Mouse (Mus musculus) G1E (cell line): ENCODE data around the gene Car4. TPM values are rescaled to one million over a fixed set of nuclear protein-coding genes. Genes with fewer than 3 reads are reported as not detected.

ENCODE experiments used
- ATAC-seq: 2 replicates; pipeline ENCODE4 v1.8.0; 2016; ENCODE audit warnings: mild to moderate bottlenecking; ENCODE audit not compliant: insufficient number of reproducible peaks, poor library complexity, low FRiP score, severe bottlenecking; ENCODE audit errors: extremely low read depth
- DNase-seq: peaks from one replicate; pipeline ENCODE4 v3.0.0; 2012; ENCODE audit warnings: low spot score
- H3K27me3 ChIP-seq: 2 replicates; pipeline ENCODE4 v1.6.1; 2012; ENCODE audit warnings: mild to moderate bottlenecking, low read length, inconsistent platforms; ENCODE audit not compliant: insufficient read depth
- H3K36me3 ChIP-seq: replicated peaks from 2 replicates; pipeline ENCODE3; 2012; ENCODE audit warnings: mild to moderate bottlenecking, inconsistent platforms
- H3K4me1 ChIP-seq: 2 replicates; pipeline ENCODE4 v1.6.1; 2012; ENCODE audit warnings: low read depth, low read length, inconsistent platforms, mixed read lengths; ENCODE audit not compliant: insufficient read depth
- H3K4me3 ChIP-seq: 2 replicates; pipeline ENCODE4 v1.5.1; 2012; ENCODE audit warnings: low read depth, mild to moderate bottlenecking, inconsistent platforms, low read length, moderate library complexity, mixed read lengths
- H3K9me3 ChIP-seq: replicated peaks from 2 replicates; pipeline ENCODE4 v1.6.1; 2012; ENCODE audit warnings: inconsistent platforms
- CTCF ChIP-seq: IDR thresholded peaks from 2 replicates; pipeline ENCODE4 v1.5.1; 2012; ENCODE audit warnings: low read depth, low read length, inconsistent platforms, mixed read lengths
- GATA1 ChIP-seq: IDR thresholded peaks from 2 replicates; pipeline ENCODE4 v1.6.1; 2012; ENCODE audit warnings: borderline replicate concordance, low read length, inconsistent platforms, mixed read lengths
- GATA2 ChIP-seq: IDR thresholded peaks from 2 replicates; pipeline ENCODE4 v1.6.1; 2012; ENCODE audit warnings: low read depth, low read length, inconsistent platforms, borderline replicate concordance
- POLR2AphosphoS5 ChIP-seq: IDR thresholded peaks from 2 replicates; pipeline ENCODE4 v1.6.1; 2012; ENCODE audit warnings: low read depth, low read length, inconsistent platforms; ENCODE audit not compliant: insufficient replicate concordance
- TAL1 ChIP-seq: conservative IDR thresholded peaks from 2 replicates; pipeline ENCODE4 v1.6.1; 2012; ENCODE audit warnings: low read depth, low read length, inconsistent platforms, mixed read lengths
- polyA plus RNA-seq: library from polyadenylated mRNA; stranded (reverse); fragments of >175 nt; gene quantifications from 2 replicates; pipeline ENCODE4 v1.2.3, GENCODE M21; 2012
- total RNA-seq, 2 experiments: library from RNA; stranded (forward) in 1 of 2; stranded (reverse) in 1 of 2; fragments of 200-1000 nt in 1 of 2; fragments of >200 nt in 1 of 2; fragmentation: Nextera tagmentation in 1 of 2; gene quantifications; 2 replicates each; pipeline ENCODE4 v1.2.3; 2014 to 2017

Car4 gene
- total and polyA plus RNA-seq, 3 experiments, result not detected

DNA sequence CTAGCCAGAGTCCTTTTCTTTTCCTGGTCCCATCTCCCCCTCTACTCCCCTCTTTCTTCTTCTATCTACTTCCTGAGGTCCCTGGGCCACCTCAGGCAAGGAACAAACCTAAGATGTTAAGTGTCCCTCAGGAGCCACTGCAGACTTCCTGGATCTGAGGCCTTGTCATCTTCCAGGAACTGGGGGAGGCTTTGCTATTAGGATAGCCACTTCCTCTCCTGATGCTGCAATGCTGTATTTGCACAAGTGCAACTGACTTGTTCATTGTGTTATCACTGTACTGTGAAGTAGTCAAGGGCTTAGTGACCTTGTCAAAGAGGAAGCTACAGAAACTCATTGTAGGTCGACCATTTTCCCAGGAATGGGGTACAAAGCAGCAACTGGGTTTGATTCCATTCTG, 21.8 kb downstream of the Car4 start:
- Histone ChIP-seq H3K9me3 (no peaks in the 10 kb centered on the region), H3K4me3 (no peak overlapping the region), H3K27me3 (peaks cover 4% of the 10 kb centered on the region), H3K36me3 (peaks cover 2% of the 10 kb centered on the region), H3K4me1 (peaks cover 4% of the 10 kb centered on the region; the same call in 1 of the 2 replicates)
- ATAC-seq (no peak), DNase-seq (no peak)
- TF ChIP-seq GATA1 (no peak), TAL1 (no peak)

DNA sequence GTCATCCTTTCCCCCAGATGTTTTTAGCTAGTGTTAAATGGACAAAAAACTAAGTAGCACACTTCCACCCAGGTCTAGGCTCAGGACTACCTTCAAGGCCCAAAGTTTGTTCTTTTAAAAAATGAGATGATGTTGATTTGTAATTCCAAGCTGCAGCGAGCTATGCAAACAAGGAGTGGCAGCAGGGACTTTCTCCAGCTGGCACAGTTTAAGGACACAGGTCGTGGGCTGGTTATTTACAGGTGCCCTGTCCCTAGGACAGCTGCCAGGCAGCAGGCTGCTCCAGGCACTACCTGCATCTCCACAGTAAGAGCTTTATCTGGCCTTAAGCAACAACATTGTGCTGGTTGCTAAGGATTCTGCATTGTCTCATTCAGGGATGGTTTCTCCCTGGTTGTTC, 23.1 kb downstream of the Car4 start:
- no peak for ATAC-seq
- H3K4me3 ChIP-seq, result no peak overlapping the region
- no peaks in the 10 kb centered on the region for H3K27me3 ChIP-seq
- H3K9me3 ChIP-seq, result no peaks in the 10 kb centered on the region
- peaks cover 9% of the 10 kb centered on the region for H3K36me3 ChIP-seq
- TF ChIP-seq GATA1 (no peak), TAL1 (no peak), CTCF (no peak), GATA2 (no peak), POLR2AphosphoS5 (no peak)
- peaks cover 4% of the 10 kb centered on the region; the same call in 1 of the 2 replicates for H3K4me1 ChIP-seq
- no peak for DNase-seq

DNA sequence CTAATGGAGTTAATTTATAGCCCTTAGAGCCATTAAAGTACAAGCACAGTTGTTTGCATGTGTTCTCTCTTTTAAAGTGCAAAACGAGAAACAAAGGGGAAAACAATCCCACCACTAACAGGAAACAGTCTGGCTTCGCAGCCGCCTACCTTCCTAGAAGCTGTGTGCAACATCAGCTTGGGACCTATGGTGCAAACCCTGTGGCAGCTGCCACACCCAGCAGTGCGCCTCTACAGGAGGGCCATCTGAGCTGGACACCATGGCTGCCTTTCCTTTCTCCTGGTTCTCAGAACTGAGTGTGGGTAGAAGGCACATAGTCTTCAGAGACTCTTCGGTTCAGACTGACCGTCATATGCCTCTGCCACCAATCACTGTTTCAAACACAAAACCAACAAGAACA, 27.8 kb downstream of the Car4 start:
- Histone ChIP-seq H3K4me1 (no peaks in the 10 kb centered on the region), H3K27me3 (no peaks in the 10 kb centered on the region), H3K4me3 (no peak overlapping the region), H3K36me3 (peaks cover 33% of the 10 kb centered on the region), H3K9me3 (no peaks in the 10 kb centered on the region)
- no peak for ATAC-seq
- DNase-seq, result no peak
- TF ChIP-seq POLR2AphosphoS5, result no peak
- no peak for TF ChIP-seq GATA1
- no peak for TF ChIP-seq TAL1
- no peak for TF ChIP-seq GATA2
- no peak for TF ChIP-seq CTCF

DNA sequence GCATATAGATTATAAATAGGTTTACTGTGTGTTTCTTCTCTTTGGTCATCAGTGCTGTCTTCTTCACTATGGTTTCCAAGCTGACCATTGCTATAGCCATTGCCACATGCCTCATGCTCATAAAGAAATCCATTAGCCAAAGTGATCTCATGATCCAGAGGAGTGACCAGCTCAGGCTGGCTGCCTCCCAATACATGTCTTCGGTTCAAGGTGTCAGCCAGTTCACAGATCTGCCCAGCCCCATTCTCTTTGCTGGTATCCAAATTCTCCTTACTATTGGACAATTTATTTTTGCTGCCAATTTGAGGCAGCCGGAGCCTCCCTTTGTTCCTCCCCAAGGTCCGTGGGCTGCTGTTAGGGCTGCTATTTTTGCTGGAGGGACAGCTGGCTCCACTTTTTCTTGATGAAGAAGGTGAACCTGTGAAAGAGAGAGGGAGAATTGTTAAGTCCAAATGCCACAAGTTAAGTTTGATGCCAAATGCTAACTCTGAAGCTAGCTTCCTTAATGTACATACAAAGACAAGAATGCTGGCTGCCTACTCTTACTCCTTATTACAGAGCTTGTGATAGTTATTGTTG, 30.8 kb downstream of the Car4 start:
- no peaks in the 10 kb centered on the region for H3K4me1 ChIP-seq
- no peaks in the 10 kb centered on the region for H3K9me3 ChIP-seq
- ATAC-seq, result no peak
- no peak for TF ChIP-seq GATA1
- TF ChIP-seq CTCF, result no peak
- TF ChIP-seq POLR2AphosphoS5, result no peak
- no peak for TF ChIP-seq TAL1
- no peak for TF ChIP-seq GATA2
- H3K36me3 ChIP-seq, result peaks cover 44% of the 10 kb centered on the region
- H3K27me3 ChIP-seq, result no peaks in the 10 kb centered on the region
- H3K4me3 ChIP-seq, result no peak overlapping the region
- DNase-seq, result no peak

DNA sequence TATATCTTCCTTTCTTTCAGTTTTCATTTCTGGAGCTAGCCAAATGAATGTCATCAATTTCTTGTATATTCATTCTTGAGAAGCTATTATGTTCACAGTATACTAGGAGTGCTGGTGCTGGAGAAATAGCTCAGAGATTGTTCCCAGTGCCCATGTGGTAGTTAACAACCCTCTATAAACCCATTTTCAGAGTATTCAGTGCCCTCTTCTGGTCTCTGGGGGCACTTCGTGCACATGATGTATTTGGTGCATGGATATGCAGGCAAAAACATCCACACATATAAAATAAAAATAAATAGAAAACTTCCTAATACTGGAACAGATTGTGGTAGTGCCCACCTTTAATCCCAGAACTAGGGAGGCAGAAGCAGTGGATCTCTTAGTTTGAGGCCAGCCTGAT, 35.4 kb downstream of the Car4 start:
- H3K27me3 ChIP-seq, result no peaks in the 10 kb centered on the region
- DNase-seq, result no peak
- no peak for ATAC-seq
- no peaks in the 10 kb centered on the region for H3K9me3 ChIP-seq
- no peak overlapping the region for H3K4me3 ChIP-seq
- TF ChIP-seq GATA2 (no peak), POLR2AphosphoS5 (no peak), CTCF (no peak)
- H3K36me3 ChIP-seq, result peaks cover 51% of the 10 kb centered on the region
- H3K4me1 ChIP-seq, result no peaks in the 10 kb centered on the region

DNA sequence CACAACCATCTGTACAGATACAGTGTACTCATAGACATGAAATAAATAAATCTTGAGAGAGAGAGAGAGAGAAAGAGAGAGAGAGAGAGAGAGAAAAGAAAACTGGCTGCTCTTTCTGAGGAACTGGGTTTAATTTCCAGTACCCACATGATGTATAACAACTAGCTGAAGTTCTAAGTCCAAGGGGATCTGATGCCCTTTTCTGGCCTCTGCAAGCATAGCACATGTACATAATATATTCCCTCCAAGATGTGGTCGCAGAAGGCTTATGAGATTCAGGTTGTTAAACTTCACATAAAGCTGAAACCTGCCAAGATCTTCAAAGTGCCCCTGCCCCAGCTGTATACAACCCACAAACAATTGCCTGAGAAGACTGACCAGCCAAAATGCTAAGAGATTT, 37.7 kb downstream of the Car4 start:
- H3K4me3 ChIP-seq, result no peak overlapping the region
- H3K9me3 ChIP-seq, result no peaks in the 10 kb centered on the region
- peaks cover 45% of the 10 kb centered on the region for H3K36me3 ChIP-seq
- DNase-seq, result no peak
- H3K4me1 ChIP-seq, result no peaks in the 10 kb centered on the region
- TF ChIP-seq GATA1 (no peak), POLR2AphosphoS5 (no peak), TAL1 (no peak), GATA2 (no peak), CTCF (no peak)
- no peak for ATAC-seq
- no peaks in the 10 kb centered on the region for H3K27me3 ChIP-seq

DNA sequence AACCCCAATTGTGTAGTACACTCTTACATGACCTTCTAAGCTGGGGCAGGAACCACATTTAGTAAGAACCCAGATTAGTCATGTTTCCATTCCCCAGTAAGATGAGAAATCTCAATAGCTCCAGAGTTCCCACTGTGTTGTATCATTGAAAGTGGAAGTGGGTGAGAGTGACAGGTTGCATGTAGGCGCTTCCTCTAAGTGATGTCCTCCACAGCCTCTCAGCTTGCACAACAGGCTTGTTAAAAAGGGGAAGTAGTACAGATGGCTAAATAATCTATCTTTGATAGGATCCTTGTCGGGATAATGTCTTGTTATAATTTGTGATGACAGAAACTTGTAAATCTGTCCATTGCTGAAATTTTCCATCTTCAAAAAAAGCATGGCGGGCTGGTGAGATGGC, 46.0 kb downstream of the Car4 start:
- ATAC-seq (no peak), DNase-seq (peak; percentile 13)

More for the DNA sequence above, 46.0 kb downstream of the Car4 start:
- Histone ChIP-seq H3K4me3 (no peak overlapping the region), H3K36me3 (peaks cover 49% of the 10 kb centered on the region), H3K4me1 (peaks cover 7% of the 10 kb centered on the region), H3K9me3 (no peaks in the 10 kb centered on the region), H3K27me3 (no peaks in the 10 kb centered on the region)
- no peak for TF ChIP-seq CTCF
- TF ChIP-seq POLR2AphosphoS5, result no peak
- TF ChIP-seq TAL1, result no peak
- TF ChIP-seq GATA1, result no peak
- no peak for TF ChIP-seq GATA2
